Mouse (Mus musculus) right cerebral cortex, adult 2 months (tissue): Measurements from ENCODE around the gene Pde4d.

Experiments
- DNase-seq, 2 experiments: peaks; one replicate each; pipeline ENCODE4 v3.0.0; 2021 to 2022; ENCODE audit warnings: low spot score in 2 of 2

The Pde4d gene

GRCm38 (mm10) chr13:108598673-108599072 lies 148.9 kb downstream of the Pde4d start:
- DNase-seq, result no peak

- DNase-seq, result peak; percentile 7 to 23
Measured at GRCm38 (mm10) chr13:108599186-108599900, 149.6 kb downstream of the Pde4d start.

GRCm38 (mm10) chr13:108601021-108601420 lies 151.3 kb downstream of the Pde4d start:
- no peak for DNase-seq

- no peak for DNase-seq
Measured at GRCm38 (mm10) chr13:108603502-108603901, 153.8 kb downstream of the Pde4d start.

GRCm38 (mm10) chr13:108604213-108604612 lies 154.5 kb downstream of the Pde4d start:
- DNase-seq, result no peak

GRCm38 (mm10) chr13:108618207-108618606 lies 168.5 kb downstream of the Pde4d start:
- DNase-seq, result no peak

GRCm38 (mm10) chr13:108622681-108623080 lies 172.9 kb downstream of the Pde4d start:
- no peak for DNase-seq

GRCm38 (mm10) chr13:108623929-108624328 lies 174.2 kb downstream of the Pde4d start:
- DNase-seq, result no peak

GRCm38 (mm10) chr13:108626166-108626565 lies 176.4 kb downstream of the Pde4d start:
- no peak for DNase-seq

- no peak for DNase-seq
Measured at GRCm38 (mm10) chr13:108628501-108628900, 178.8 kb downstream of the Pde4d start.

GRCm38 (mm10) chr13:108630576-108630975 lies 180.8 kb downstream of the Pde4d start:
- no peak for DNase-seq

- DNase-seq, result no peak
Measured at GRCm38 (mm10) chr13:108631222-108631621, 181.5 kb downstream of the Pde4d start.

GRCm38 (mm10) chr13:108636526-108636925 lies 186.8 kb downstream of the Pde4d start:
- no peak for DNase-seq

- DNase-seq, result no peak
Measured at GRCm38 (mm10) chr13:108642259-108642658, 192.5 kb downstream of the Pde4d start.

- DNase-seq, result no peak
Measured at GRCm38 (mm10) chr13:108646801-108647200, 197.1 kb downstream of the Pde4d start.

- DNase-seq, result no peak
Measured at GRCm38 (mm10) chr13:108647239-108647638, 197.5 kb downstream of the Pde4d start.

GRCm38 (mm10) chr13:108654026-108654723 lies 204.4 kb downstream of the Pde4d start:
- DNase-seq, result no peak

GRCm38 (mm10) chr13:108666579-108666978 lies 216.8 kb downstream of the Pde4d start:
- DNase-seq, result no peak

GRCm38 (mm10) chr13:108667077-108667476 lies 217.3 kb downstream of the Pde4d start:
- DNase-seq, result no peak

GRCm38 (mm10) chr13:108677056-108677455 lies 227.3 kb downstream of the Pde4d start:
- no peak for DNase-seq

- no peak for DNase-seq
Measured at GRCm38 (mm10) chr13:108683018-108683417, 233.3 kb downstream of the Pde4d start.

GRCm38 (mm10) chr13:108685817-108686216 lies 236.1 kb downstream of the Pde4d start:
- no peak for DNase-seq

GRCm38 (mm10) chr13:108686262-108686661 lies 236.5 kb downstream of the Pde4d start:
- DNase-seq, result no peak
